Mouse (Mus musculus) lung, embryonic 15.5 days (tissue): ENCODE data around the gene AI413582. TPM values are rescaled to one million over a fixed set of nuclear protein-coding genes. Genes with fewer than 3 reads are reported as not detected.

Experiments
- ATAC-seq: fragments of 200-750 bp; cut with Nextera tagmentation; 2 replicates; pipeline ENCODE4 v1.8.0; 2017; ENCODE audit warnings: moderate number of reproducible peaks, borderline replicate concordance; ENCODE audit not compliant: low FRiP score, low TSS enrichment; ENCODE audit errors: extremely low read depth
- H3K27ac ChIP-seq: fragments of 300-500 bp; sonication (generic); 2 replicates; pipeline ENCODE4 v1.5.1; 2015; ENCODE audit warnings: moderate library complexity, mild to moderate bottlenecking, inconsistent platforms
- H3K27me3 ChIP-seq: fragments of 300-500 bp; sonication (generic); 2 replicates; pipeline ENCODE4 v1.6.1; 2015; ENCODE audit warnings: inconsistent platforms
- H3K36me3 ChIP-seq: fragments of 300-500 bp; sonication (generic); 2 replicates; pipeline ENCODE4 v1.6.1; 2015; ENCODE audit warnings: inconsistent platforms
- H3K4me1 ChIP-seq: fragments of 300-500 bp; sonication (generic); 2 replicates; pipeline ENCODE4 v1.6.1; 2015; ENCODE audit warnings: inconsistent platforms
- H3K4me2 ChIP-seq: fragments of 300-500 bp; sonication (generic); 2 replicates; pipeline ENCODE4 v1.6.1; 2015; ENCODE audit warnings: inconsistent platforms, mild to moderate bottlenecking, moderate library complexity
- H3K4me3 ChIP-seq: fragments of 300-500 bp; sonication (generic); 2 replicates; pipeline ENCODE4 v1.5.1; 2015; ENCODE audit warnings: mild to moderate bottlenecking, inconsistent platforms
- H3K9ac ChIP-seq: fragments of 300-500 bp; sonication (generic); 2 replicates; pipeline ENCODE4 v1.6.1; 2015; ENCODE audit warnings: inconsistent platforms
- H3K9me3 ChIP-seq: fragments of 300-500 bp; sonication (generic); 2 replicates; pipeline ENCODE4 v1.6.1; 2016; ENCODE audit warnings: inconsistent platforms
- WGBS: fragments of 180-500 bp; shearing (Covaris S2); methylation state at CpG from one replicate; pipeline ENCODE4 v1.1.7; 2015; 5-methylcytosine and 5-hydroxymethylcytosine counted together
- polyA plus RNA-seq: library from polyadenylated mRNA; unstranded; fragments of >200 nt; fragmentation: Nextera tagmentation; extraction: Ambion mirVana; gene quantifications from 2 replicates; pipeline ENCODE4 v1.2.1, GENCODE M21; 2015

Gene AI413582
- 20.1 and 21.4 TPM in 2 replicates for polyA plus RNA-seq

DNA sequence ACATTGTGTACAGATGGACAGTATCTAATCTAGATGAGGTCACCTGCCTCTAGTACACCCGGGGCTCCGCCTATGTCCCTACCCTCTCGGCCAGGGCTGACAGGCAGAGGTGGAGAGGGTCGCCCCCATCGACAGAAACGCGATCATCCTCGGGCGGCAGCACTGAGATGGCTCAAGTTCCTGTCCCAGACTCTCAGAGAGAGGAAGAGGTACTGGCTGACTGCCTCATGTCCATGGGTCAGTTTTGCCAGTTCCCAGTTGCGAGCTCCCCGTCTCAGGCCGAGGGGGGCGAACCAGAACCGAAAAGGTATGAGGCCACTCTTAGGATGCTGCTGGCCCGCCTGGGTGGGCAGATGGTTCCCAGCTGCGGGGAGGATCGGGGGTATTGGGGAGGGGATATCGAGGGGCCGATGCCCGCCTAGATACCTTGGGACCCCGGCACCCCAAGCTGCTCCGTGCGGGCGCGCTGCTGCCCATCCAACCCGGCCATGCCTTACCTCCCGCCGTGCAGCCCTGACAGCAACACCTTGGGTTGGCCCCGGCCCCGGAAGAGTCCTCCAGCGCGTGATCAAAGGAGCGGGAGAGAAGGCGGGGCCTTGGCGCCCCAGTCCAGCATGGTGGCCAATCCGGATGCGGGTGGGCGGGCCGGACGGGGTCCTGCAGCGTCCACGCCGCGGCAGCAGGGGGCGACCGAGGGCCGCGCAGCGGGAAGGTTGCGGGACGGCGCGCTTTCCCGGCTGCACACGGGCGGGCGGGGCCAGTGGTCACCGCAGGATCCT, at the start of gene AI413582:
Gene AI413582, minus strand, starts transcription at position 594 of the 779 bp plus-strand sequence.
- H3K9ac ChIP-seq = peak within 1 kb of the TSS; percentile 72
- peaks cover 9% of the 10 kb centered on the region; the same call in 1 of the 2 replicates for H3K36me3 ChIP-seq
- H3K27ac ChIP-seq = peak within 1 kb of the TSS; percentile 41; the same call in 1 of the 2 replicates
- H3K4me2 ChIP-seq = peak within 1 kb of the TSS; percentile 97
- peak; percentile 95 for ATAC-seq
- no peaks in the 10 kb centered on the region for H3K27me3 ChIP-seq
- H3K4me3 ChIP-seq = peak within 1 kb of the TSS; percentile 74
- no peaks in the 10 kb centered on the region for H3K9me3 ChIP-seq
- peaks cover 33% of the 10 kb centered on the region for H3K4me1 ChIP-seq
- WGBS = under 1% methylated on average over 58 of the region's 58 CpGs

DNA sequence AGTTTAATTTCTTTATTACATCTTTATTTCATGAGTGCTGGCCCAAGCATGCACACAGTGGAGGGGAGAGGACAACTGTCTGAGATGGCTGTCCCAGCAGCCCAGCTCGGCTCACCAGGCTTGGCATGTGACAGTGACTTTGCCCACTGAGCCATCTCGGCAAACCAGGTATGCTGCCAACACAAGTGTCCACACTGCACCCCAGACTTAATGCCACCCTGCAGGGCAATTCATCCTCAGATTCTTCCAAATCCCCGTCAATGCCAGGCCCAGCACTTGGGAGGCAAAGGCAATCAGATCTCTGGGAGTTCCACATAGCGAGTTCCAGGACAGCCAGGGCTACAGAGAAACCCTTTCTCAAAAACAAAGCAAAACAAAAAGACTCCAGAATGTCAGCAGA, 47.5 kb upstream of the AI413582 start:
- H3K27me3 ChIP-seq = no peaks in the 10 kb centered on the region
- H3K9ac ChIP-seq = no peak overlapping the region
- H3K4me3 ChIP-seq = no peak overlapping the region
- WGBS = 72% methylated on average over 4 of the region's 4 CpGs
- no peak overlapping the region for H3K27ac ChIP-seq
- peaks cover 21% of the 10 kb centered on the region for H3K4me1 ChIP-seq
- H3K9me3 ChIP-seq = no peaks in the 10 kb centered on the region
- no peak for ATAC-seq
- no peak overlapping the region for H3K4me2 ChIP-seq
- H3K36me3 ChIP-seq = peaks cover 6% of the 10 kb centered on the region; the same call in 1 of the 2 replicates

DNA sequence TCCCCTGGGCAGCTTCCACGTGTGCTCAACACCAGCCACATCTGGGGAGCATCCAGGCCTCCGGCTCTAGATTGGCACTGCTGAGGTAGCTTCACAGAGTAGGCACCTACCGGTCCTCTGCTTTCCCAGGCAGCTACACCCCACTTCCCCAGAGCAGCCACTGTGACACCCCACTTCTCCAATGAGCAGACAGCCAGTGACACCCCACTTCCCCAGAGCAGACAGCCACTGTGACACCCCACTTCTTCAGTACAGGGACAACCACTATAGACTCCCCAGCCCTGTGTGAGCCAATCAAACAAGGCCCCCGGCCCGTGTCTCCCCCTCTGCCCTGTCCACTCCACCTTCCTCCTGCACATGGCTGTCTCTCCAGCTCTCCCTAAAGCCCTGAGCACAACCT, 46.4 kb upstream of the AI413582 start:
- Histone ChIP-seq H3K27me3 (no peaks in the 10 kb centered on the region), H3K4me1 (peaks cover 21% of the 10 kb centered on the region), H3K4me3 (no peak overlapping the region), H3K4me2 (no peak overlapping the region), H3K9ac (no peak overlapping the region), H3K9me3 (no peaks in the 10 kb centered on the region), H3K36me3 (0 out of 2 replicates have a peak, but pooled peaks cover 6% of the 10 kb centered on the region), H3K27ac (no peak overlapping the region)
- no peak for ATAC-seq
- 76% methylated on average over 5 of the region's 5 CpGs for whole genome bisulfite sequencing

DNA sequence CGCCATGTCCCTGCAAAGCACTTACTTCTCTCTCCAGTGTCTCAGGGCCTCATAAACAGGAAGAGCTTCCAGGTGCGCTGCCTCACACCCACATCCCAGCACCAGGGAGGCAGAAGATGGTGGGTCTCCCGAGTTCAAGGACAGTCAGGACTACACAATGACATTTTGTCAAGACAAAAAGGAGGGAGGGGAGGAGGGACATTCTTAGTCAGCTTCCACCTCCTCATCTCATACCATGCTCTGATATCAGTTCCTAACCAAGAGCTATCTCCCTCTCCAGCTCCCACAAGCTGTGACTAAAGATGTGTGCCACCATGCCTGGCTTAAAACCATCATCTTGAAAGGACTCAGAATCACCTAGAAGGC, 45.9 kb upstream of the AI413582 start:
- Histone ChIP-seq H3K4me2 (no peak overlapping the region), H3K36me3 (0 out of 2 replicates have a peak, but pooled peaks cover 6% of the 10 kb centered on the region), H3K9ac (no peak overlapping the region), H3K27ac (no peak overlapping the region), H3K4me1 (peaks cover 21% of the 10 kb centered on the region), H3K4me3 (no peak overlapping the region), H3K27me3 (no peaks in the 10 kb centered on the region), H3K9me3 (no peaks in the 10 kb centered on the region)
- 46% methylated on average over 3 of the region's 3 CpGs for WGBS
- no peak for ATAC-seq

DNA sequence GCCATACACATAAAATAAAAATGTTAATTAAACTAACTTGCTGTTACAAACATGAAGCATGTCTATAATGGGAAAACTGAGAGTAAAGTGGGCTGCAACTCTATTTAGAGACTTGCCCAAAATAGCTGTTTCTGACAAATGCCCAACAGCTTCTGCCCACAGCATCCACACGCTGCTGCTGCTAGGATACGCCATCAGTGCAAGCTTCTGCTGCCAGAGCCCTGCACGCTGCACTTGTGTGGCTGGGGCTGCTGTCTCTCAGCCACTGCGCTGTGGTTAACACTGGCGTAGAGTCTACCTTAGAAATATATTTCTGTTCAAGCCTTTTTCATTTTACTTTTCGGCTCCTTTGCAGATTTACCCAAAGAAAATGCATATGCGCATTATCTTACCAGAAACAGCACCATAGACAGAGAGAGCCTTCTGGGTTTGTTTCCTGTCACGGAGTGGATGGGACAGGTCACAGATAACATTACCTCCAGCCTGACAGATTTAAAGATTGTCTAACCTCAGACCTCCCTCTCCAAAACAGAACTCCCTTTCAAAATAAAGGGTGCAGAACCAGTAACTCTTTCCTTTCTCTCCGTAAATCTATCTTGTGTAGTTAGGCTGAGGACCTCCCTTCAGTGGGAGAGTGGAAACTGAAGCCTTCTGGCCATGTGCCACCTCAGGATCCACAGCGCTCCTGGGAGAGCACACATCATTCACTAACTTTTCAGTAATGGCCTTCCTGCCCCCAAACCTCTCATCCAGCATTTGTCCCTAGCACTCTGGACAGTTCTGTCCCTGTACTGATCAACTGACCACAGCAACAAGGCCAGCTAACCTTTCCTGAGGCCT, 45.3 kb upstream of the AI413582 start:
- peaks cover 21% of the 10 kb centered on the region for H3K4me1 ChIP-seq
- 74% methylated on average over 10 of the region's 10 CpGs for WGBS
- H3K9ac ChIP-seq = no peak overlapping the region

DNA sequence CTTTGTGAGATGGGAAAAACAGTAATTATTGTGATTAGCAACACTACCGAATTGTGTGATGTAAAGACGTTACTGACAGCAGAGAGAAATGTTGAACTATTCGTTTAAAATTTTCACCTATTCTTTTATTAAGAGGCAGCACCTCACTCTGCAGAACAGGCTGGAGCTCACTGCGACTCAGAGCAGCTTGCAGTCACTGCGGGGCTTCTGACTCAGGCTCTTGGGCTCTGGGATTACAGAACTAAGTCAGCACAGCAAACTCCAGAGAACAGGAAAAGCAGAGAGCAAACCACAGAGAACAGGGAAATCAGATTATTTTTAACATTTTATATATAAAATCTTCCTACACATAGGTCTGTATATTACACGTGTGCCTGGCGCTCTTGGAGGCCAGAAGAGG, 44.0 kb upstream of the AI413582 start:
- Histone ChIP-seq H3K9me3 (no peaks in the 10 kb centered on the region), H3K27ac (no peak overlapping the region), H3K4me1 (peaks cover 21% of the 10 kb centered on the region), H3K4me2 (no peak overlapping the region), H3K9ac (no peak overlapping the region), H3K27me3 (no peaks in the 10 kb centered on the region), H3K4me3 (no peak overlapping the region), H3K36me3 (0 out of 2 replicates have a peak, but pooled peaks cover 6% of the 10 kb centered on the region)
- ATAC-seq = no peak
- WGBS = 83% methylated on average over 7 of the region's 7 CpGs

More for the DNA sequence above, 45.3 kb upstream of the AI413582 start:
- no peaks in the 10 kb centered on the region for H3K27me3 ChIP-seq
- ATAC-seq = no peak
- no peak overlapping the region; the same call in 1 of the 2 replicates for H3K27ac ChIP-seq
- no peak overlapping the region for H3K4me3 ChIP-seq
- no peak overlapping the region for H3K4me2 ChIP-seq
- no peaks in the 10 kb centered on the region for H3K9me3 ChIP-seq
- 0 out of 2 replicates have a peak, but pooled peaks cover 6% of the 10 kb centered on the region for H3K36me3 ChIP-seq

DNA sequence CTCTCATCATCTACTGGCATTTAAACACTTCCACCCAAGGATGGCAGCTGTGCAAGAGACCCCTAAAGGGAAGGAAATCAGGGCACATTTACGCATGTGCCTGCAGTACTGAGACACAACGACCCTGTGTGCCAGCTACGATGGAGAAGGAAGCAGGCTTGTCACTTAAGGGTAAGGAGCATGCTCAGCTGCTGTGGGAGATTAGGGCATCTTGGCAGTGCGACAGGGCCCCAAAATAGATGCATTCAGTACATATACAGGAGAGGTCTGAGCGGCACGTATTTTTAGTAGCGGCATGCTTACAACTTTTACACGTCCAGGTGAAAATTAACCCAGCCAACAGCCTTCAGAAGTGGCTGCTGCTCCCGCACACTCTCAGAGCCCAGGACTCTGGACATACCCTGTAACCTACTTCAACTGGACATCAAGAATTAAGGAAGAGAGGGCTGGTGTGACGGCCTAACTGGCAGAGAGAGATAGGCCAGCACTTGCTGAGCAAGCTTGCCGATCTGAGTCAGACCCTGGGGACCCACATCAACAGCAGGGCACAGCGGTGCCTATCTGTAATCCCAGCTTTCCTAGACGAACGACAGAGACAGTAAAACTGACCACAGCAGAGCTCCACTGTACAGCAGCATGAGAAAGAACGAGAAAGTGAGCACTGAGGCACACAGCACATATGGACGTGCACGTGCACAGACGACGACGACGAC, 38.1 kb upstream of the AI413582 start:
- ATAC-seq = no peak
- H3K4me1 ChIP-seq = 0 out of 2 replicates have a peak, but pooled peaks cover 6% of the 10 kb centered on the region
- no peak overlapping the region for H3K27ac ChIP-seq
- WGBS = 76% methylated on average over 21 of the region's 21 CpGs
- no peak overlapping the region for H3K4me3 ChIP-seq
- no peak overlapping the region for H3K9ac ChIP-seq
- no peak overlapping the region for H3K4me2 ChIP-seq
- H3K9me3 ChIP-seq = no peaks in the 10 kb centered on the region
- H3K27me3 ChIP-seq = no peaks in the 10 kb centered on the region
- H3K36me3 ChIP-seq = 0 out of 2 replicates have a peak, but pooled peaks cover 3% of the 10 kb centered on the region

DNA sequence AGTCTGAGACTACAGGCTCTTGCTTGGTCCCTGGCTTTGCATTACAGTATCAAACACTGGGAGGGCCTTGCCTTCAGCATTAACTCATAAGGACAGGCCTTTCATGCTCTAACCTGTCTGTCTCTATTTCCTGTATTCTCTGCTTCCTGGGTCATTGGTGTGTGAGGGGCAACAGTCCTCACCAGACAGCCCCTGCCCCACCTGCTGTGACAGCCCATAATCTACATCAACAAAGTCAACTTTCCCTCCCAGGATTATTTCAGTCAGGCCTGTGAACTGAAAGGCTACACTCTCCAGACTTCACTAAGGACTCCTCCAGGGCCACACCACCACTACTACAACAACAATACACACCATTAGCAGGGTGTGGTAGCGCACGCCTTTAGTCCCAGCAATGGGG, 37.5 kb upstream of the AI413582 start:
- ATAC-seq = no peak
- WGBS = 83% methylated on average over 2 of the region's 2 CpGs
- H3K9ac ChIP-seq = no peak overlapping the region
- H3K27me3 ChIP-seq = no peaks in the 10 kb centered on the region
- H3K4me2 ChIP-seq = no peak overlapping the region
- no peak overlapping the region for H3K27ac ChIP-seq
- peaks cover 7% of the 10 kb centered on the region; the same call in 1 of the 2 replicates for H3K4me1 ChIP-seq
- H3K9me3 ChIP-seq = no peaks in the 10 kb centered on the region
- H3K36me3 ChIP-seq = no peaks in the 10 kb centered on the region
- no peak overlapping the region for H3K4me3 ChIP-seq

DNA sequence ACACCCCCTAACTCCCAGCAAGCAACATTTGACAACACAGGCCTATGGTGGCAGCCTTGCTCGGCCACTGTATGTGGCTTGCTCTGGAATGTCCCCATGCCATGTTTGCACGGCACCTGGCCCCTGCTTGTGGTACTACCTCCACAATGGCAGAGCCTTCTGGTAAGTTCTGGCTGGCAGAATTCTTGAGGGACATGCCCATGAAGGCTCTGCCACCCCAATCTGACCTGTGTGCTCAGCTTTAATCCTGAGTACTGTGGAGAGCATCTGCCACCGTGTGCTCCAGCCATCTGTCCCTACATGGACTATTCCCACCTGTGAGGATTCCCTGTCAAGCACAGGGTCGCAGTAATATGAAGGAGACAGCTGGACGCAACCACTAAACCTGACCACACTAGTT, 35.3 kb upstream of the AI413582 start:
- ATAC-seq = no peak
- H3K4me2 ChIP-seq = no peak overlapping the region
- peaks cover 16% of the 10 kb centered on the region for H3K4me1 ChIP-seq
- no peaks in the 10 kb centered on the region for H3K27me3 ChIP-seq
- peaks cover 9% of the 10 kb centered on the region; the same call in 1 of the 2 replicates for H3K36me3 ChIP-seq
- H3K9ac ChIP-seq = no peak overlapping the region
- whole genome bisulfite sequencing = 65% methylated on average over 5 of the region's 5 CpGs
- no peak overlapping the region for H3K4me3 ChIP-seq
- no peak overlapping the region for H3K27ac ChIP-seq
- H3K9me3 ChIP-seq = no peaks in the 10 kb centered on the region

DNA sequence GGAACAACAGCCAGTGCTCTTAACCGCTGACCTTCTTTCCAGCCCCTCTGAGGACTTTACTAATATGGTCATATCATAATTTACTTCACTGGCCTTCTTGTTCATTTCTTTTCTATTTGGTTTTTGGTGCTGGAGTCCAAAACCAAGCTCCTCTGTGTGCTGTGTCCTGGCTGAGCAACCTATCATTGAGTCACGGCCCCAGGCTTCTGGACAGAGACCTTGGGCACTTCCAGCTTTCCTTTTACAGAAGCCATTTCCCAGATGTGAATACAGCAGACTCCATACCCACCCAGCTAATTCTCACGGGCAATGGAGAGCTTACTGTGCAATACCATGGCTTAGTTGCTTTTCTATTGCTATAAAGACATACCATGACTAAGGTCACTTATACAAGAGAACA, 34.7 kb upstream of the AI413582 start:
- Histone ChIP-seq H3K4me1 (peaks cover 16% of the 10 kb centered on the region), H3K27ac (no peak overlapping the region)

More for the DNA sequence above, 34.7 kb upstream of the AI413582 start:
- Histone ChIP-seq H3K27me3 (no peaks in the 10 kb centered on the region), H3K4me3 (no peak overlapping the region), H3K36me3 (peaks cover 15% of the 10 kb centered on the region; the same call in 1 of the 2 replicates), H3K4me2 (no peak overlapping the region), H3K9me3 (no peaks in the 10 kb centered on the region), H3K9ac (no peak overlapping the region)
- 86% methylated on average over 3 of the region's 3 CpGs for WGBS
- ATAC-seq = no peak
